Mouse (Mus musculus) heart, adult 11 months (tissue): Measurements from ENCODE around the gene Tshz2.

Experiments used
- DNase-seq: peaks from one replicate; pipeline ENCODE4 v3.0.0; 2022

Gene Tshz2

DNA sequence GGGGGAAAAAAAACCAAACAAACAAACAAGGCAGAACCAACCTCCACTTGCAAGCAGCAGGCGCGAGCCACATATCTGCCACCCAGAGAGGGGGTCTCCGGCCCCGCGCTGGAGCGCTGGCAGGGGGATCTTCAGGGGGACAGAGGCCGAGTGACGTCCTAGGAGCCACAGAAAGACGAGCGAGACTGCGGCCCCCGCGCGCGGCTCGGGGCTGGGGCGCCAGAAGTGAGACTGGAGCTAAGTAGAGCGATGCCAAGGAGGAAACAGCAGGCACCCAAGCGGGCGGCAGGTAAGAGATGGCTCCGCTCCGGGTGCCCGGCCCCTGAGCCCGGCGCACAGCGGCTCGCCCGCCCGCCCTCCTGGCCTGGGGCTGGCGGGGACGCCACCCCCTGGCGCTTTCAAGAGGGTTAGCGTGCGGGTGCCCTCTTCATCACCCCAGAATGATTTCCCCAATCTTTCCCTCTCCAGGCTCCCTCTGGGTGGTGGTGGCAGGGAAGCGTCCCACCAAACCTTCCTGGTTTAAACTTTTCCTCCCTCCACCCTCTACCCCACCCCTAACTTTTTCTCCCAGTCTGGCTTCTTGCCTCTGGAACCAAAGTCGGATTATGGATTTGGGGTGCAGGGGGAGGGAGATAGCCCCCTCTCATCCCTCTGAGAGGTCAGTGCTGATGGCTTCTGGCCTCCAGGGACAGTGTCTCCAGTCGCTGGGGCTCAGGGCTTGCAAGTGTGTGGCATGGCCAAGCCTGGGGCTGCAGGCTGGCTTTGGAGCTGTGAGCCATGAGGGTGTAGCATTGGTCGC lies 877 bp downstream of the Tshz2 start:
- DNase-seq = peak; percentile 96

DNA sequence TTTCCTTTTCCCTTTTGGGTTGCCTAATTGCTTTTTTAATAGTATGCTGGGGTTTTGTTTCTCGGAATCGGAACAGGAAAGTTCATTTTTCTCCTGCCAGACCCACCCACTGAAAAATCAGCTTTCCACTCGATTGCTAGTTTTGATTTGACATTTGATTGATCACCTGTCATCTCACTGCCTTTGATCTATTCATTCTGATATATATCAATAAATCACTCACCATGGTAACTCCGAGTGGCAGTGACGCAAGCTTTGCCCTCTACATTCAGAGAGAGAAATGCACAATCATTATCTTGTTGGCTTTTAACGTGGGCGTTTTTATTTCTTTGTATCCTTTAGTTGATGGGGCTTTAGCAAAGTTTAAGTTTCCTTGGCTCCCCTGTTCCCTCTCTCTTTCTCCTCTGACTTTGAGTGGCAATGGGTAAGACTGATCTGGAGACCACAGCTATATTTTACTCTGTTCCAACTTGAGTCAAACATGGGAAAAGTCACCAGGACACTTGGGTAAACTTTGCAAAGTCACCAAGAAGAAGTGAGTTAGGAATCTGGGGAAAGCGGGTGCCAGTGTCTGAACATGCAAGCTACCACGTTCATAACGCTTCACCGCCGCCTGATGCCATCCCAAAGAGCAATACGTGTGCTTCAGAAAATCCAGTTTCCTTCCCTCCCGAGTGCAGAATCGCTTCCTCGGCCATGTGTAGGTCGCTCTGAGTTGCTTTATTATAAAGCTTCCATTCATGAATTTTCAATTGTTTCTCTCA lies 2.0 kb downstream of the Tshz2 start:
- no peak for DNase-seq

DNA sequence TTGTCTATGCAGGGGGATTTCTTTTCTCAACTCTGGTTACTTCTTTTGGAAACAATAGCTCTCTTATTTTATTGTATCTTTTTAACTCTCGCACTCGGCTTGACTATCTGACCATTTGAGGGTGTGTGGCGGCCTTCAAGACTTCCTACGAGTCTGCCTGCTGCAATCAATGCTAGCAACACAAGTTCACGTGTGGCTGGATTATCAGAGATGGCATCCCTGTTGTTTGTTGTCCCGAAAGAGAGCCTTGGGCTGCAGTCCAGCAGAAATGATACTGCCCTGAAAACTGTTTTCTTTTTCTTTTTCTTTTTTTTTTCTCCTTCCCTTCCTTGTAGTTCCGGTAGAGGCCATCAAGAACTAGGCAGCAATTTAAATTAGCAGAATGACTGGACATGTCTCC lies 2.6 kb downstream of the Tshz2 start:
- no peak for DNase-seq

DNA sequence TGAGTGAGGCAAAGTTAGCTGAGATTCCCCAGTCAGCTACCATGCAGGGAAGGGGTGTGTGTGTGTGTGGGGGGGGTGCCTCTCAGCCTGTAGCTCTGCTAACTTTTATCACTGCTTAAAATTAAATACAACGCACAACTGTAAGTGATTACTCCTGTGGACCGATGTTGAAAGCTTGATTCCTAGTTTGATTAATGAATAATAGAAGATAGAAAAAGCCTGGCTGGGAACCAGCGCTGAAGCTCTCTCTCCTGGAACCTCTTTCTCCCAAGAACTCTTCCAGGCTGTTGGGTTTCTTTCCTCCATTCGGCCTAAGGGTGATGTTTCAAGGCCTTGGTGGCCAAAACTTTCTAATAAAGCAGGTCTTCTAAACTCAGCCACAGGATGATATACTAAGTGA lies 3.6 kb downstream of the Tshz2 start:
- no peak for DNase-seq

DNA sequence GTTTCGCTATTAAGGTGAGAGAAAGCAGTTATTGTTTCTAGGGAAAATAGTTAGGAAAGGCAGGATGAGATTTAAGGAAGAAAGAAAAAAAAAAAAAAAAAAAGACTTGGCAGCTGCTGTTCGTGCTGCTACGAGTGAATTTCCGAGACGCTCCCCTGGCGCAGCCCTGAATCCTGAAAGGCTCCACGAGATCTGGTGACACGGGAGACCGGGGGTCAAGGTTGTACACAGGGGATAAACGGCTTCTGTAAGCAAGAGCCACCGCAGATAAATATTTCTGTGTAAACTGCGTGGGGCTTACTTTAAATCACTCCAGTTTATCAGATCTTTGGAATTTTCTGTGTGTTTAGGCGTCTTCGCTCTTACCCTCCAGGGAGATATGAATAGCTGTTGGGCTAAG lies 8.7 kb downstream of the Tshz2 start:
- peak; percentile 92 for DNase-seq

DNA sequence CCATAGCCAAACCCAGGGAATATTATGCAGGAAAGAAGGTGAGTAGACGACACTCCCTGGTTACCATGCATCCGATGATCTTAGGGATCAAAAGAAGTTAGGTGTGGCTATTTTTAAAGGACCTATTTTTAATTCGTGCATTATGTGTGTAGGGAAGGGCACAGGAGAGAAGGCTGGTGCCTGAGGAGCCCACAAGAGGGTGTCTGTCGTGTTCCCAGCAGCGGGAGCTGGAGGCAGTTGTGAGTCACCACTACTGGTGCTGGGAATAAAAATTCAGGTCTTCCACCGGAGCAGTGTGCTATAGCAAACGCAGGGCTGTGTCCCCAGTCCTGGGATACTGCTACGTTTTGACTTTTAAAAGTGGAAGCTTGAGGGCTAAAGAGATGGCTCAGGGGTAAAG lies 9.6 kb downstream of the Tshz2 start:
- no peak for DNase-seq

DNA sequence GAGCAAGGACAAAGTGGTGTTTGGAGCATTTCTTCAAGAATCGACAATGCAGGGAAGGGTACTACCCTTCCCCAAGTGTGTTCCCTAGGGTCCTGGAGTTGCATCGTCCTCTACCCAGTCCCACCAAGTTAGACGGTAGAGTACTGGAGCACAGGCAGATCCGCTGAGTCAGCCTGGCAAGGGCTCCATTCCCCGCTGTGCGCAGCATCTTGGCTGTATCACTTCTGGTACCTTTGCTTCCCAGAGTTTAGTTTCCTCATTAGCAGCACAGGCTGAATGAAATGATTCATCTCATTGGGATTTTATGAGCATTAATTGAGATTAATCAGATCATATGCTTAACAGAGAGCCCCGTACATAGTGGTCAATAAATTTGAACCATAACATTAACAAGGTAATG lies 14.3 kb downstream of the Tshz2 start:
- DNase-seq = no peak

DNA sequence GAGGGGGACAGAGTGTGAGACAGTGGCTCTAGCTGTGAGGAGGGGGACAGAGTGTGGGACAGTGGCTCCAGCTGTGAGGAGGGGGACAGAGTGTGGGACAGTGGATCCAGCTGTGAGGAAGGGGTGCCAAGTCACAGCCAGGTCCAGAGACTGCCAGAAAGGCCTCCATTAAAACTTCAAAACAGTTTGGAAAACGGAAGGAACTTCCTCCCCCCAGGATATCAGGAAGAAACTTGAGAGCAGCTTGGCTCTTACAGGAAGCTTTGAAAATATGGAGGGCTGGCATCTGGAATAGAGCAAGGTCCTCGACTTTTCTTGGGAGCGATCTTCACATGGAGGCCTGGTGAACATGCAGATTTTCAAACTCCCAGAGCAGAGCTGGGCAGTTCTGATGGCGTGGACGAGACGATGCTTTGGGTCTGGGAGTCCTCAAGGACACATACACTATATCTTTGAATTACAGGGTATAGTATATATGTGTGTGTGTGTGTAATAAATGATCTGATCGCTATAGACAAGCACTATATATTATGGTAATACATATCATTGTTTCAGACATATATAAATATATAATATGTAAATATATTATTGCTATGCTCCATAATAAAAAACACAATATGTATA lies 16.6 kb downstream of the Tshz2 start:
- no peak for DNase-seq

DNA sequence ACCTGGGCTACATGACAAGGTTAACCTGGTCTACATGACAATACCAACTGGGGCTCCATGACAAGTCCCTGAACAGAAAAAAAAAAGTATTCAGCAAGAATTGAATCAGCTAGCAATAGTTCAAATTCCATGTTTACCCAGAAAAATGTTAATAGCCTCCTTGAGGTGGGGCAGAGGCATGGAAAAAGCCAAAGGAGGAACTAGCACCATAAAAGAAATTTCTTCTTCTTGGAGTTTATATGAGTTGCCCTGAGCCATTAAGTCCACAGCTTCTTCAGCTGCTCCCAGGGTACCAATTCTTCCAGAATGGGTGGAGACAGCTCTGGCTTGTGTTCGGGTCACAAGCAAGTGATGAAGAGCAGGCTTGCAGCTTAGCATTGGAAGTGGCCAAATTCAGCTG lies 20.5 kb downstream of the Tshz2 start:
- no peak for DNase-seq

DNA sequence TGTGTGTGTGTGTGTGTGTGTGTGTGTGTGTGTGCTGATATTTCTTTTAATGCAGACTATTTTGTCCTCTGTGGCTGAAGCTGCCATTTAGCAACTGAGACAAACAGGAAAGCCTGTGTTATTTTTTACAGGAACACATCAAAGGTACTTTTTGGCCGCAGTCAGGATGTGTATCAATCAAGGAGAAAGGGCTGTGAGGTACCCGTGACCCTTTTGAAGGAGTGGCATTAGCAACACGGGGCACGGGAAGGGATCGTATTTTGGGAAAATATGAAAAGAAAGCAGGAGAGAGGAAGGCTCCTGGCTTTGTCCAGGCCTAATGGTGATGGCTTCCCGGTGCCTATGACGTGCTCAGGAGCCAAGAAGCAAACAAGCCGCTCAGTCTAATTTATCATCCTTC lies 31.0 kb downstream of the Tshz2 start:
- DNase-seq = peak; percentile 90

DNA sequence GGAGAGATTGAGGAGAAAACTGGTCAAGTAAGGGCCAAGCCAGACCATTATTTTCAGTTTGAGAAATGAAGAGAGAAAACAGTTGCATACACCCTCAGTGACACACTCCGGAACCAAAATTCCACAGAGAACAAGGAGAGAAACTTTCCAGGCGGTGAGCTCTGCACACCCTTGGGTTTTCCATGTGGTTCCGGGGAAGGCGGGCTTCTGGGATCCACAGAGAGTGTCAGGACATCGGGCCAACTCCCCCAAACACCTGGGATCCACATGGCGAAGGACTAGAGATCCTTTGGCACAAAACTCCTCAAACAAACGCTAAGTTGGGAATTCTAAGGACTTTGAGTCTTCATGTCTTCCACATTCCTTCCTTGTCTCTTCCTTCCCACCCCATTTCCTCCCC lies 38.5 kb downstream of the Tshz2 start:
- peak; percentile 92 for DNase-seq

DNA sequence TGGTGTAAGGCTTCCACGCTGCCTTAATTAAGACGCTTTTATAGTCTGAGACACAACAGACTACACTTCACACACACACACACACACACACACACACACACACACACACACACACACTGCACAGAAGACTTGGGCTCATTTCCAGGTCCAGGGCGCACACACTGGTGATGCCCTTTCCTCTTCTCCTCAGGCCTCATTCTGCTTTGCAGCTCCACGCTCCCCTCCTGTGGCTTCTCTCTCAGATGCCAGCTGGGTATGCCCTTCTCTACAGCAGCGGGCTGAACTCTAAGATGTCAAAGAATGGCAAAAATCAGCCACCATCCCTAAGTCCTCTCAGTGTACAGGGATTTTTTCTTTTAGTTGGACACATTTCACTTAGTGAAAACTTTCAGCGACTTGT lies 41.0 kb downstream of the Tshz2 start:
- no peak for DNase-seq

DNA sequence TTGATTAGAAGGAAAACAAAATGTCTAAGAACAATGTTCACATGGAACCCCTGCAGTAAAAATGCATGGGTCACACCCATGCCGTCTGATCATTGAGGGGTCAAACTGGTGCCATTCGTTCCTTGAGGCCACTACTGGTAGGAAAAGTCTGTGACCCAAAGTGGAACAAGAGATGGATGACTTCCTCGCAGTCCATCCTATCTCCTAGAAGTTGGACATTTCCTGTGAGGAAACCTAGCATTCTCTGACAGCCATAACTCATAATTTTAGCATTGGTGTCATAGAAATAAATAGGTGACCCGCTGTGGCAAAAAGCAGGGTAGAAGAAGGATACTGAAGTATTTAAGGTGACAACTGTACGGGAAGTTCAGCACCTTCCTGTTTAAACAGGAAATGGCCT lies 41.4 kb downstream of the Tshz2 start:
- DNase-seq = no peak

DNA sequence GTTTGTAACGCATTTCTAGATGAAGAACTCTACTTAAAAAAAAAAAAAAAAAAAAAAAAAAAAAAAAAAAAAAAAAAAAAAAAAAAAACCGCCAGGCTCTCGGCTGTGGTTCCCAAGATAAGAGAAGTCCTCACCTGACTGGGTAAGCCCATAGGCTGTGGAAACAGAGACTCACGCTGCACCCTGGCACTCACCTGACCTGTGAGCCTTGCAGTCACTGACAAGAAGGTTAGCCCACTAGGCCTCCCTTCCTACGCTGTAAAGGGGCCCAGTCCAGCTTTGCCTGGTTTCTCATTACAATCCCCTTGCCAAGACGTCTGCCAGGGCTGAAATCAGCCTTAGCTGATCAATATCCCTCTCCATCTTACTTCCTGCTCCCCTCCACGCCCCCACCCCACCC lies 46.5 kb downstream of the Tshz2 start:
- DNase-seq = no peak

DNA sequence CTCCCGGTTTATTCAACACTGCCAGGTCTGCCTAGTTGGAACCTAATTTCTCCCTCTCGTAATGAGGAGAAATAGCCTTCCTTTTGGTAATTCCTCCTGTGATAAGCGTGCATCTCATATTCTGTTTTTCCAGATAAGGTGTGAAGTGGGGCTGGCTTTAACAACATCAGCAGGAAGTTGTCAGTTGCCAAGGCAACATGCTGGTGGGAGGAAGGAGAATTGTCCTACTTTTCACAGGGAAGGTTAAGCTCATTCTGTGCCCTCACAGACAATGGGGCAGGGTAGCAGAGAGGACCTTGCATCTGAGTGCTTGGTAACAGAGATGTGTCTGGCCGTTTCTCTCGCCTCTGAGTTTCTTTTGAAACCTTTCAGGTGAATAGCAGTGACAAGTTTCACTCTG lies 47.1 kb downstream of the Tshz2 start:
- DNase-seq = no peak

DNA sequence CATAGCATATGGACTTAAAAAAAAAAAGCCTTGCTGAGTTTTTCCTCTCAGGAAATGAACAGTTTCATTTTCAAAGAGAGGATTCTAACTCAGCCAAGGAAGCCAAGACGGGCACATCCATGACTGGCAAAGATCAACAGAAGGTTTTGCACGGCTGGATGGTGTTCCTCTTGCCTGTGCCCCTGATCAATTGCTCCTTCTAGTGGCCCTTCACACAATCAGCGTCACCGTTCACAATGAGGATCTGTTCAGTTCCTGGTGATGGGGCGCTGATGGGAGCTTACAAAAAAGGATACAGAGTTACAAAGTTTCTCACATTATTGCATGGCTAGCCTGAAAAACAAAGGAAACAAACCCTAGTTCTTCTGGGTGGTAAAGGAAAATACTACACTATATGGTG lies 52.4 kb downstream of the Tshz2 start:
- DNase-seq = no peak

DNA sequence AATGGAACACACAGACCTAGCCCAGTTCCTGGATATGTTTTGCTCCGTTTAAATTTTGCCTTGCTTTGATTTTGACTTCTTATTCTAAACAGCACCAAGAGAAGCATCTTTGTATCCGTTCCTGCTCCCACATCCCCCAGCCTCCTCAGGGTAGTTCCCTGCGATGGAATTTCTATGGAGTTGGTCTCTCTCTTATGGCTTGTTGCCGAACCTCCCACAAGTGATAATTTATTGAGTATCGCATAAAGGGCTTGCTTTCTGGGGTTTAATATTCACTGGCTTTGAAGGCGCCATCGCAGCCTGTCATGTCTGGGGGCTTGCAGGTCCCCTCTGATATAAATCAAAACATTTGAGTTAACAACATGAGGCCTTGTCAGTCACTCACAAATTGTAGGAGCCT lies 52.9 kb downstream of the Tshz2 start:
- no peak for DNase-seq

DNA sequence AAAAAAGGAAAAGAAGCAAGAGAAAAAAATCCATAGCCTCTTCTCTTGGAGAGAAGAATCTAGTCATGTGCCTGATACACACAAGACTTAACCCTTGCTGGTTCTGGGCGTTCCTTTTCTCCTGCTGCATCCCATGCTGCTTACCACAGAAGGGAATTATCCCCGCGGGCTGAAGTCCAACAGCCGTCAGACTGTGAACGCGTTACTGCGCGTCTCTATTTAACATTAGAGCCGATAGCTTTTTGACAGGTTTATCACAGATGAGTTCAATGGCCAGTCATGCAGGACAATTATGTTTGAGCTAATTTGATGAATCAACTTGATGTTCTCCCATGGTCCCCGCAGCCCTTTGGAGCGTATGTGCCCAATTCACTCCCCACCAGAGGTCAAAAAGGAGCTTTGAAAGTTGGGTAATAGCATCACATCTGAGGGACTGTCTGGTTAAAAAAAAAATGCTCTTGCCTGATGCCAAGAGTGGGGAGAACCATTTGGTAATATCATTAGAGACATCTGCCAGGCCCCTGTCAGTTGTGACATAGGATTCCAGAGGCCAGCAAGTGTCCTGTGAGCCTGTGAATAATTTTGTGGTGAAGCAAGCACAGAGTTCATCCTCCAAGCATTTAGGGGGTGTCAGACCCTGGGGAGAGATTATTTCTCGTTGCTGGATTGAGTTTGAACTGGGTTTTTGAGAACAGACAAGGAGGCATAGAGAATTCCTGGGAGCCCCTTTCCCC lies 54.1 kb downstream of the Tshz2 start:
- DNase-seq = no peak

DNA sequence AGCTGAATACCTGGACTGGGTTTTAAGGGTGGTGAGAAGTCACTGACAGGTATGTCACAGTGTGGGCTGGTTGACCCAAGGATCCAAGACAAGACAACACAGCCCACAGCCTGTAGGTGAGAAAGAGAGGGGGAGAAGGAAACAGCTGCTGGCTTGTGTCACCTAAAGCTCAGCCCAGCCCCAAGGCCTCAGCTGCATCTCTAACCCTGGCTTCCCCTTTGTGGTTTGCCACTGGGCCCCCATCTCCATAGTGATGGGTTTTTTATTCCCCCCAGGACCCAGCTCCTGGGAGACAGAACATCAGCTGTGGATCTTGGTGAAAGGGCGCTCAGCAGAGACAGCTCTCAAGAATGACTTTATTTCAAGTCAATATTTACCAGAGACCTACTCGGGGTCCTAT lies 57.2 kb downstream of the Tshz2 start:
- DNase-seq = no peak

DNA sequence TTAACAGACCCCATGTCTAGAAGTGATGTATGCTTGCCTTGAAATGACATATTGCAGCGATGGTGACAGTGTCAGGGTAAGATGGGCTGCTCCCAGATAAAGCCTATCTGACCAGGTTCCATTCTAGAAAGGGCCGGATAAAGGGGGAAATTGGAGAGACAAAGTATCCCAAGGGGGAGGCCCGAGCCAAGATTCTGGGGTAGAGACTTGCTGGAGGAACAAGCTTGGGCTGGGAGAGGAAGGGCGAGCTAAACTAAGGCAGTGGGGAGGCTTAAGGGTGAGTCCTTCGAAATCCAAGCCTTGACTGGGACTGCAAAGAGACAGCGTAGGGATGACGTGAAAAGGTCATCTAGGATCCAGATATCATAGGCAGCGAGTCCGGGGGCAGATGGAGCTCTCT lies 61.7 kb downstream of the Tshz2 start:
- DNase-seq = peak; percentile 94

DNA sequence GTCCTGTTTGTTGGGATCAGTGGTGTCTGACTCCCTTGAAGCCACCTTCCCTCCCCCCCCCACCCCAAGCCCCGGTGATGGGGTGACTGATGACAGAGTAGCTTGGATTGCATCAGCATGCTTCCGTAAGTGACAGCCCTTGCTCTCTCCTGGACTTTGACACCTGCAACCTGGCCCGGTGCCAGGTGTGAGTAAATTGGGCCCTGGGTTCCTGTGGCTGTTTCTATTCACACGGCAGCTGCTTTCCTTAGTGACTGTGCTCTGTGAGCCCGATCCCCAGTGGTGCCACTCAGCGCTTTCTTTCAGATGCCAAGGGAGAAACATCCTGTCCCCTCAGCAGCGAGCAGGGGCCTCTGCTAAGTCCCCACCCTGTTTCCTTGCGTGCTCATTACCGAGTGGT lies 62.2 kb downstream of the Tshz2 start:
- no peak for DNase-seq

DNA sequence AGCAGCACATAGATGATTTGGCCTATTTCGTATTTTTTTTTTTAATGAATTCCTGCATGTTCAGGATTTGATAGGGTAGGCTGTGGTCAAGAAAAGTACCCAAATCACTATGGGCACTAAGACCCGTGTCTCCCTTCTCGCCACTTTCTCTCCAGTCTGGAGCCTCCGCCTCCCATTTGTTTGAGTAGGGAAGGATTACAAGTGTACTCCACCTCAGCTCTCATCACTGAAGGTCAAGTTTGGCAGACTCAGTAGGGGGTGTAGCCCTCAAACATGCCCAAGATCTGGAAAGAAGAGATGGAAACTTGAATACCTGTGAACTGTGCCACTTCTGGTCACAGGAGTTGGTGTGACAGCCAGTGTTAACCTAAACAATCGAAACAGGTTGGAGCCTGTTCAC lies 66.3 kb downstream of the Tshz2 start:
- DNase-seq = no peak

DNA sequence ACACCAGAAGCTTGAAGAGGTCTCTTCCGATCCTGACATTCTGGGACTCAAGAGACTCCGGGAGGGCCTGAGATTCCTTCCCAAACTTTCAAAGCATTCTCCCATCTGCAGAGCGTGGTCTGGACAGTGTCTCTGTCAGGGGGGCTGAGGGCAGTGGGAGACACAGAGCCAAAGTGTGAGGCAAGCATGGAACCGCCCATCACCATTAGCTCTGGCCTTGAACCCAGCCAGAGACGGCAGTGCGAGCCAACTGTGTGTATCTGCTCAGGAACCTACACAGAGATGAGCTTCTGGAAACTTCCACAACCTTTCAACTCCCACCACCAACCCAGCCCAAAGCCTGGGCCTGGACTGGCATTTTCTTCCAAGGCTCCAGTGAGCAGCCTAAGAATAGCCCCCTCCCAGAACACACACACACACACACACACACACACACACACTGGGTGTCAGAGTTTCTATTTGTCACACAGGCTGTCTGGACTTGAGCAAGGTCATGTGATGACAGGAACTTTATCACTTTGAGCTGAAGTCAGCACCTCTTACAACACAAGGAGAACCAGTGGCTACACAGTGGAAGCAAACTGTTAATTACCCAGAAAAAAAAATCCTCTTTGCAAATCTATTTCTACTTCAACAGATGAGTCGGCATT lies 67.2 kb downstream of the Tshz2 start:
- DNase-seq = peak; percentile 98
